In genomic region chr9:120377726-120378125, GRCm38 (mm10) we compare ENCODE assay signal across 9 mouse cellular contexts.
DNase-seq lines count a peak whose midpoint lies in the region; ATAC-seq lines count a peak whose summit lies in the region.
"Had no signal": no experiment of that assay in that cellular context is flagged by ENCODE, and none has a peak within 500 bp of the region (broad histone marks: within the 10 kb centered on the region; RNA-seq: fewer than 3 reads in every experiment).

No protein-coding gene starts in this region.

- 33% methylated on average over 11 of the region's 11 CpGs for WGBS in heart, embryonic 10.5 days
- 30% methylated on average over 11 of the region's 11 CpGs for WGBS in midbrain, embryonic 16.5 days

- ATAC-seq in common myeloid progenitor, adult 5-6 weeks (replicated peaks; ENCODE audit: low read depth, poor library complexity, severe bottlenecking) = peak; percentile 63; the same call in 1 of the 2 replicates
- ATAC-seq in midbrain, embryonic 16.5 days = 0 out of 2 replicates have a peak, but pooled peaks have one; percentile 17
- no peak for ATAC-seq in erythroblast, adult 5-6 weeks (replicated peaks; ENCODE audit: low FRiP score, poor library complexity, severe bottlenecking)

- no peak overlapping the region for H3K9ac ChIP-seq in midbrain, embryonic 16.5 days (ENCODE audit: low read depth, low read length)
- H3K9ac ChIP-seq: embryonic facial prominence, embryonic 12.5 days had no signal

- H3K4me1 ChIP-seq in heart, embryonic 10.5 days = peaks cover 5% of the 10 kb centered on the region; the same call in 1 of the 2 replicates
- no peaks in the 10 kb centered on the region for H3K4me1 ChIP-seq in midbrain, embryonic 16.5 days (ENCODE audit: control insufficient read depth, insufficient read depth, low read length)
- H3K4me1 ChIP-seq: embryonic facial prominence, embryonic 12.5 days had no signal

- no peaks in the 10 kb centered on the region for H3K27me3 ChIP-seq in heart, embryonic 10.5 days (ENCODE audit: insufficient read depth, poor library complexity, severe bottlenecking)
- no peaks in the 10 kb centered on the region for H3K27me3 ChIP-seq in midbrain, embryonic 16.5 days (ENCODE audit: control insufficient read depth, insufficient read depth, low read depth, low read length)
- H3K27me3 ChIP-seq: embryonic facial prominence, embryonic 12.5 days had no signal

- H3K4me2 ChIP-seq in midbrain, embryonic 16.5 days (ENCODE audit: low read length) = no peak overlapping the region
- H3K4me2 ChIP-seq: embryonic facial prominence, embryonic 12.5 days had no signal

- no peak overlapping the region for H3K4me3 ChIP-seq in heart, embryonic 10.5 days
- H3K4me3 ChIP-seq in midbrain, embryonic 16.5 days (ENCODE audit: low read depth, low read length) = no peak overlapping the region
- H3K4me3 ChIP-seq: embryonic facial prominence, embryonic 12.5 days had no signal

- no peaks in the 10 kb centered on the region for H3K9me3 ChIP-seq in heart, embryonic 10.5 days
- H3K9me3 ChIP-seq in midbrain, embryonic 16.5 days (replicated peaks; ENCODE audit: control insufficient read depth, low read length, poor library complexity, severe bottlenecking) = no peaks in the 10 kb centered on the region
- H3K9me3 ChIP-seq: embryonic facial prominence, embryonic 12.5 days had no signal

- no peak overlapping the region for H3K27ac ChIP-seq in heart, embryonic 10.5 days
- H3K27ac ChIP-seq in midbrain, embryonic 16.5 days (ENCODE audit: low read length) = no peak overlapping the region
- H3K27ac ChIP-seq: embryonic facial prominence, embryonic 12.5 days had no signal

- intact Hi-C loops in heart, postnatal 10 days (cut with DNase I) = loop anchor here (1.0 to 2.0 kb wide), 4 partner anchors 81 to 237 kb away; no protein-coding TSS in a partner anchor

- H3K36me3 ChIP-seq in heart, embryonic 10.5 days = no peaks in the 10 kb centered on the region
- H3K36me3 ChIP-seq in midbrain, embryonic 16.5 days (ENCODE audit: control insufficient read depth, insufficient read depth, low read length) = no peaks in the 10 kb centered on the region
- H3K36me3 ChIP-seq: embryonic facial prominence, embryonic 12.5 days had no signal

- peak; percentile 65 to 77 for DNase-seq in heart, postnatal 10 days
- DNase-seq in heart, embryonic 10.5 days (ENCODE audit: low spot score) = no peak
- peak; percentile 67 for DNase-seq in 416B (ENCODE audit: low read depth)
- peak; percentile 5 for DNase-seq in T-cell, adult 2 months (ENCODE audit: low spot score)
- peak; percentile 77 for DNase-seq in kidney, postnatal 10 days
